Mouse (Mus musculus) brain, embryonic 14.5 days (tissue): ENCODE data around the gene Fip1l1.

Source experiments
- CTCF ChIP-seq: fragments of 200-500 bp; IDR thresholded peaks from 2 replicates; pipeline ENCODE4 v1.5.1; 2012; ENCODE audit warnings: inconsistent platforms, mild to moderate bottlenecking, moderate library complexity, borderline replicate concordance; ENCODE audit not compliant: insufficient read depth, insufficient read length; ENCODE audit errors: extremely low read depth
- POLR2A ChIP-seq: fragments of 200-500 bp; IDR thresholded peaks from 2 replicates; pipeline ENCODE4 v1.6.1; 2012; ENCODE audit warnings: mild to moderate bottlenecking, inconsistent platforms, borderline replicate concordance; ENCODE audit not compliant: poor library complexity, insufficient read depth, insufficient read length, severe bottlenecking; ENCODE audit errors: extremely low read depth

- no peak for TF ChIP-seq CTCF
- TF ChIP-seq POLR2A: no peak
Measured at GRCm38 (mm10) chr5:74536180-74536947, 1.1 kb downstream of the Fip1l1 start.
